Mouse (Mus musculus) hindbrain, postnatal 0 days (tissue): ENCODE measurements around the gene Spc24. TPM values are rescaled to one million over a fixed set of nuclear protein-coding genes. Genes with fewer than 3 reads are reported as not detected.

Experiments used
- ATAC-seq: fragments of 200-750 bp; cut with Nextera tagmentation; 2 replicates; pipeline ENCODE4 v1.8.0; 2017; ENCODE audit warnings: mild to moderate bottlenecking, moderate TSS enrichment, moderate library complexity
- DNase-seq: peaks from one replicate; pipeline ENCODE4 v3.0.0-alpha.2; 2015; ENCODE audit warnings: low spot score
- H3K27ac ChIP-seq: fragments of 300-500 bp; sonication (generic); 2 replicates; pipeline ENCODE4 v1.5.1; 2014; ENCODE audit warnings: mild to moderate bottlenecking
- H3K27me3 ChIP-seq: fragments of 300-500 bp; sonication (generic); 2 replicates; pipeline ENCODE4 v1.6.1; 2014; ENCODE audit warnings: low read length, mixed read lengths; ENCODE audit not compliant: insufficient read depth
- H3K36me3 ChIP-seq: fragments of 300-500 bp; sonication (generic); 2 replicates; pipeline ENCODE4 v1.6.1; 2014; ENCODE audit warnings: low read length, mixed read lengths; ENCODE audit not compliant: insufficient read depth
- H3K4me1 ChIP-seq: fragments of 300-500 bp; sonication (generic); 2 replicates; pipeline ENCODE4 v1.6.1; 2014; ENCODE audit warnings: antibody characterized with exemption, low read length, mixed read lengths; ENCODE audit not compliant: insufficient read depth
- H3K4me2 ChIP-seq: fragments of 300-500 bp; sonication (generic); 2 replicates; pipeline ENCODE4 v1.6.1; 2014; ENCODE audit warnings: low read depth, mild to moderate bottlenecking, low read length, moderate library complexity, mixed read lengths
- H3K4me3 ChIP-seq: fragments of 300-500 bp; sonication (generic); 2 replicates; pipeline ENCODE4 v1.5.1; 2014; ENCODE audit warnings: low read length
- H3K9ac ChIP-seq: fragments of 300-500 bp; sonication (generic); replicated peaks from 2 replicates; pipeline ENCODE4 v1.6.1; 2014; ENCODE audit warnings: mild to moderate bottlenecking, low read length, moderate library complexity, mixed read lengths
- H3K9me3 ChIP-seq: fragments of 300-500 bp; sonication (generic); 2 replicates; pipeline ENCODE4 v1.6.1; 2016; ENCODE audit warnings: low read length, mixed read lengths
- CTCF ChIP-seq: IDR thresholded peaks from 2 replicates; pipeline ENCODE4 v1.5.1; 2016; ENCODE audit warnings: antibody characterized with exemption, control low read depth, low read depth
- WGBS: fragments of 180-500 bp; shearing (Covaris S2); extraction: QIAGEN DNeasy Blood & Tissue Kit; methylation state at CpG from one replicate; pipeline ENCODE4 v1.1.7; 2014; 5-methylcytosine and 5-hydroxymethylcytosine counted together
- polyA plus RNA-seq: library from polyadenylated mRNA; unstranded; fragments of >200 nt; fragmentation: Nextera tagmentation; extraction: Ambion mirVana; gene quantifications from 2 replicates; pipeline ENCODE4 v1.2.1, GENCODE M21; 2015
- total RNA-seq: library from RNA; depleted of rRNA; stranded (reverse); fragments of >200 nt; gene quantifications from 2 replicates; pipeline ENCODE4 v1.2.3, GENCODE M21; 2014

Spc24 gene
- total and polyA plus RNA-seq, 2 experiments from 2014 or later = 20.3 to 26.2 TPM

- H3K9me3 ChIP-seq = no peaks in the 10 kb centered on the region
- no peaks in the 10 kb centered on the region for H3K27me3 ChIP-seq
- 0 out of 2 replicates have a peak overlapping the region, but pooled peaks have one; percentile 21 for H3K9ac ChIP-seq
- H3K27ac ChIP-seq = peak overlapping the region; percentile 73
- no peak overlapping the region for H3K4me2 ChIP-seq
- ATAC-seq (no peak), DNase-seq (no peak)
- no peak overlapping the region for H3K4me3 ChIP-seq
- H3K4me1 ChIP-seq = no peaks in the 10 kb centered on the region
- WGBS = 72% methylated on average over 10 of the region's 10 CpGs
- no peak for TF ChIP-seq CTCF
- peaks cover 43% of the 10 kb centered on the region for H3K36me3 ChIP-seq
Observed at GRCm38 (mm10) chr9:21748491-21748890, 11.6 kb downstream of the Spc24 start.

- Histone ChIP-seq H3K4me1 (no peaks in the 10 kb centered on the region), H3K9ac (0 out of 2 replicates have a peak overlapping the region, but pooled peaks have one; percentile 21), H3K27ac (peak overlapping the region; percentile 73), H3K27me3 (no peaks in the 10 kb centered on the region), H3K9me3 (no peaks in the 10 kb centered on the region), H3K4me3 (no peak overlapping the region), H3K4me2 (no peak overlapping the region), H3K36me3 (peaks cover 43% of the 10 kb centered on the region)
- ATAC-seq (peak; percentile 70), DNase-seq (peak; percentile 75)
- no peak for TF ChIP-seq CTCF
- 36% methylated on average over 7 of the region's 7 CpGs for WGBS
Observed at GRCm38 (mm10) chr9:21748033-21748432, 12.1 kb downstream of the Spc24 start.

- Histone ChIP-seq H3K4me1 (no peaks in the 10 kb centered on the region), H3K27me3 (no peaks in the 10 kb centered on the region), H3K9ac (no peak overlapping the region), H3K4me2 (no peak overlapping the region), H3K4me3 (no peak overlapping the region), H3K9me3 (no peaks in the 10 kb centered on the region), H3K27ac (peak overlapping the region; percentile 73), H3K36me3 (peaks cover 49% of the 10 kb centered on the region)
- 86% methylated on average over 3 of the region's 3 CpGs for WGBS
- ATAC-seq (no peak), DNase-seq (no peak)
- no peak for TF ChIP-seq CTCF
Observed at GRCm38 (mm10) chr9:21747238-21747774, 12.8 kb downstream of the Spc24 start.

- WGBS = 97% methylated on average over 11 of the region's 11 CpGs
- Histone ChIP-seq H3K9me3 (no peaks in the 10 kb centered on the region), H3K4me2 (no peak overlapping the region), H3K27me3 (no peaks in the 10 kb centered on the region), H3K27ac (no peak overlapping the region), H3K4me1 (no peaks in the 10 kb centered on the region), H3K36me3 (peaks cover 78% of the 10 kb centered on the region), H3K9ac (no peak overlapping the region), H3K4me3 (no peak overlapping the region)
- DNase-seq (no peak), ATAC-seq (no peak)
- no peak for TF ChIP-seq CTCF
Observed at GRCm38 (mm10) chr9:21741514-21741913, 18.6 kb downstream of the Spc24 start.

- Histone ChIP-seq H3K27ac (no peak overlapping the region), H3K4me3 (no peak overlapping the region), H3K36me3 (peaks cover 76% of the 10 kb centered on the region), H3K4me1 (no peaks in the 10 kb centered on the region), H3K9ac (no peak overlapping the region), H3K4me2 (no peak overlapping the region), H3K27me3 (no peaks in the 10 kb centered on the region), H3K9me3 (no peaks in the 10 kb centered on the region)
- ATAC-seq (no peak), DNase-seq (no peak)
- no peak for TF ChIP-seq CTCF
- WGBS = 96% methylated on average over 14 of the region's 14 CpGs
Observed at GRCm38 (mm10) chr9:21740427-21740826, 19.7 kb downstream of the Spc24 start.

- H3K4me1 ChIP-seq = no peaks in the 10 kb centered on the region
- ATAC-seq = peak; percentile 31; the same call in 1 of the 2 replicates
- peaks cover 80% of the 10 kb centered on the region for H3K36me3 ChIP-seq
- H3K9ac ChIP-seq = no peak overlapping the region
- no peaks in the 10 kb centered on the region for H3K27me3 ChIP-seq
- no peak for TF ChIP-seq CTCF
- no peak overlapping the region for H3K4me2 ChIP-seq
- DNase-seq = no peak
- no peak overlapping the region for H3K27ac ChIP-seq
- 63% methylated on average over 7 of the region's 7 CpGs for WGBS
- H3K4me3 ChIP-seq = no peak overlapping the region
- no peaks in the 10 kb centered on the region for H3K9me3 ChIP-seq
Observed at GRCm38 (mm10) chr9:21738776-21739175, 21.3 kb downstream of the Spc24 start.

GRCm38 (mm10) chr9:21737188-21737587 is 22.9 kb downstream of the Spc24 start:
- Histone ChIP-seq H3K4me1 (no peaks in the 10 kb centered on the region), H3K9ac (no peak overlapping the region), H3K9me3 (no peaks in the 10 kb centered on the region), H3K27me3 (no peaks in the 10 kb centered on the region), H3K4me3 (no peak overlapping the region), H3K36me3 (peaks cover 87% of the 10 kb centered on the region), H3K4me2 (no peak overlapping the region), H3K27ac (no peak overlapping the region)
- 94% methylated on average over 10 of the region's 10 CpGs for WGBS
- no peak for DNase-seq
- no peak for ATAC-seq
- no peak for TF ChIP-seq CTCF
